Mouse (Mus musculus): ENCODE results near the gene Olfr1249. TPM values are rescaled to one million over a fixed set of nuclear protein-coding genes. Genes with fewer than 3 reads are reported as not detected.
"Not testable (repeated sequence)": the region's sequence is repeated elsewhere in the genome, so short reads cannot be mapped to it uniquely, and the experiment has no call there.

Gene Olfr1249
- polyA plus RNA-seq (2015; fragmentation: Nextera tagmentation; extraction: Ambion mirVana): not detected in 2 replicates

GRCm38 (mm10) chr2:89634883-89635282 lies at the start of gene Olfr1249:
Olfr1249 (minus strand) TSS chr2:89634983.
- H3K4me2 ChIP-seq: no peak within 1 kb of the TSS
- no peak for ATAC-seq (ENCODE audit: low read depth)
- no peak within 1 kb of the TSS for H3K9ac ChIP-seq
- 77% methylated on average over 2 of the region's 2 CpGs for WGBS (ENCODE audit: insufficient replicate concordance)
- no peak within 1 kb of the TSS for H3K27ac ChIP-seq
- no peak within 1 kb of the TSS for H3K4me3 ChIP-seq (replicated peaks)
- H3K4me1 ChIP-seq (replicated peaks): no peaks in the 10 kb centered on the region
- no peaks in the 10 kb centered on the region for H3K9me3 ChIP-seq (replicated peaks)
- H3K27me3 ChIP-seq: no peaks in the 10 kb centered on the region
- DNase-seq: no peak
- no peaks in the 10 kb centered on the region for H3K36me3 ChIP-seq

- DNase-seq (no peak), ATAC-seq (ENCODE audit: low read depth) (no peak)
- Histone ChIP-seq H3K4me3 (replicated peaks) (no peak within 1 kb of the TSS), H3K36me3 (no peaks in the 10 kb centered on the region), H3K9me3 (replicated peaks) (no peaks in the 10 kb centered on the region), H3K4me1 (replicated peaks) (no peaks in the 10 kb centered on the region), H3K27ac (no peak within 1 kb of the TSS), H3K9ac (no peak within 1 kb of the TSS), H3K4me2 (no peak within 1 kb of the TSS), H3K27me3 (no peaks in the 10 kb centered on the region)
Measured at GRCm38 (mm10) chr2:89671836-89672235, 37.1 kb upstream of the Olfr1249 start, which contains the start of gene Olfr1251. Olfr1251 (minus strand) TSS chr2:89671936.

- Histone ChIP-seq H3K4me2 (no peak within 1 kb of the TSS), H3K9me3 (replicated peaks) (no peaks in the 10 kb centered on the region), H3K4me3 (replicated peaks) (no peak within 1 kb of the TSS), H3K36me3 (no peaks in the 10 kb centered on the region), H3K27ac (no peak within 1 kb of the TSS), H3K9ac (no peak within 1 kb of the TSS), H3K4me1 (replicated peaks) (no peaks in the 10 kb centered on the region), H3K27me3 (no peaks in the 10 kb centered on the region)
- ATAC-seq (ENCODE audit: low read depth) (no peak), DNase-seq (no peak)
Measured at GRCm38 (mm10) chr2:89661367-89661766, 26.6 kb upstream of the Olfr1249 start, which contains the start of gene Olfr1250. Olfr1250 (minus strand) TSS chr2:89661467.

GRCm38 (mm10) chr2:89618145-89618544 lies 16.6 kb downstream of the Olfr1249 start, which contains the start of gene Olfr1248:
Olfr1248 (minus strand) TSS chr2:89618245.
- not testable (repeated sequence) for H3K36me3 ChIP-seq; H3K27ac ChIP-seq; H3K9ac ChIP-seq; H3K4me3 ChIP-seq (replicated peaks); H3K4me2 ChIP-seq; H3K9me3 ChIP-seq (replicated peaks); H3K4me1 ChIP-seq (replicated peaks); H3K27me3 ChIP-seq; ATAC-seq (ENCODE audit: low read depth); DNase-seq
- 68% methylated on average over 1 of the region's 1 CpGs for WGBS (ENCODE audit: insufficient replicate concordance)

GRCm38 (mm10) chr2:89614030-89614429 lies 20.8 kb downstream of the Olfr1249 start, which contains the start of gene Olfr1247:
Olfr1247 (minus strand) TSS chr2:89614130.
- no peaks in the 10 kb centered on the region for H3K27me3 ChIP-seq
- H3K36me3 ChIP-seq: no peaks in the 10 kb centered on the region
- DNase-seq (no peak), ATAC-seq (ENCODE audit: low read depth) (no peak)
- no peak within 1 kb of the TSS for H3K4me3 ChIP-seq (replicated peaks)
- H3K4me1 ChIP-seq (replicated peaks): no peaks in the 10 kb centered on the region
- no peaks in the 10 kb centered on the region for H3K9me3 ChIP-seq (replicated peaks)
- H3K4me2 ChIP-seq: no peak within 1 kb of the TSS
- no peak within 1 kb of the TSS for H3K9ac ChIP-seq
- no peak within 1 kb of the TSS for H3K27ac ChIP-seq
- 68% methylated on average over 2 of the region's 2 CpGs for WGBS (ENCODE audit: insufficient replicate concordance)

- Histone ChIP-seq H3K4me3 (replicated peaks) (no peak within 1 kb of the TSS), H3K27ac (no peak within 1 kb of the TSS), H3K4me1 (replicated peaks) (no peaks in the 10 kb centered on the region), H3K27me3 (no peaks in the 10 kb centered on the region), H3K4me2 (no peak within 1 kb of the TSS), H3K9ac (no peak within 1 kb of the TSS), H3K36me3 (no peaks in the 10 kb centered on the region), H3K9me3 (replicated peaks) (no peaks in the 10 kb centered on the region)
- WGBS (ENCODE audit: insufficient replicate concordance): 54% methylated on average over 2 of the region's 2 CpGs
- ATAC-seq (ENCODE audit: low read depth) (no peak), DNase-seq (no peak)
Measured at GRCm38 (mm10) chr2:89593057-89593456, 41.7 kb downstream of the Olfr1249 start, which contains the start of gene Olfr1246. Olfr1246 (minus strand) TSS chr2:89593157.

Other genes with a start within 250 kb of the Olfr1249 start
- not detected in 2 replicates for gene Olfr1238, start 225.3 kb downstream of the Olfr1249 start, polyA plus RNA-seq (2015; fragmentation: Nextera tagmentation; extraction: Ambion mirVana)
- gene Olfr1239, start 214.6 kb downstream of the Olfr1249 start, polyA plus RNA-seq (2015; fragmentation: Nextera tagmentation; extraction: Ambion mirVana): not detected in 2 replicates
- not detected in 2 replicates for gene Olfr1240, start 192.0 kb downstream of the Olfr1249 start, polyA plus RNA-seq (2015; fragmentation: Nextera tagmentation; extraction: Ambion mirVana)
- not detected in 2 replicates for gene Olfr1241, start 147.9 kb downstream of the Olfr1249 start, polyA plus RNA-seq (2015; fragmentation: Nextera tagmentation; extraction: Ambion mirVana)
- not detected in 2 replicates for gene Olfr1242, start 136.6 kb downstream of the Olfr1249 start, polyA plus RNA-seq (2015; fragmentation: Nextera tagmentation; extraction: Ambion mirVana)
- gene Olfr1243, start 103.5 kb downstream of the Olfr1249 start, polyA plus RNA-seq (2015; fragmentation: Nextera tagmentation; extraction: Ambion mirVana): not detected in 2 replicates
- not detected in 2 replicates for gene Olfr1245, start 56.5 kb downstream of the Olfr1249 start, polyA plus RNA-seq (2015; fragmentation: Nextera tagmentation; extraction: Ambion mirVana)
- gene Olfr1246, start 41.8 kb downstream of the Olfr1249 start, polyA plus RNA-seq (2015; fragmentation: Nextera tagmentation; extraction: Ambion mirVana): not detected in 2 replicates
- not detected in 2 replicates for gene Olfr1247, start 20.9 kb downstream of the Olfr1249 start, polyA plus RNA-seq (2015; fragmentation: Nextera tagmentation; extraction: Ambion mirVana)
- gene Olfr1248, start 16.7 kb downstream of the Olfr1249 start, polyA plus RNA-seq (2015; fragmentation: Nextera tagmentation; extraction: Ambion mirVana): not detected in 2 replicates
- not detected in 2 replicates for gene Olfr1250, start 26.5 kb upstream of the Olfr1249 start, polyA plus RNA-seq (2015; fragmentation: Nextera tagmentation; extraction: Ambion mirVana)
- gene Olfr1251, start 37.0 kb upstream of the Olfr1249 start, polyA plus RNA-seq (2015; fragmentation: Nextera tagmentation; extraction: Ambion mirVana): not detected in 2 replicates
- not detected in 2 replicates for gene Olfr1252, start 90.0 kb upstream of the Olfr1249 start, polyA plus RNA-seq (2015; fragmentation: Nextera tagmentation; extraction: Ambion mirVana)
- not detected in 2 replicates for gene Olfr1253, start 122.1 kb upstream of the Olfr1249 start, polyA plus RNA-seq (2015; fragmentation: Nextera tagmentation; extraction: Ambion mirVana)
- gene Olfr1254, start 158.6 kb upstream of the Olfr1249 start, polyA plus RNA-seq (2015; fragmentation: Nextera tagmentation; extraction: Ambion mirVana): not detected in 2 replicates
- not detected in 2 replicates for gene Olfr1255, start 177.1 kb upstream of the Olfr1249 start, polyA plus RNA-seq (2015; fragmentation: Nextera tagmentation; extraction: Ambion mirVana)
- gene Olfr1256, start 206.6 kb upstream of the Olfr1249 start, polyA plus RNA-seq (2015; fragmentation: Nextera tagmentation; extraction: Ambion mirVana): not detected in 2 replicates
- gene Olfr48, start 213.2 kb upstream of the Olfr1249 start, polyA plus RNA-seq (2015; fragmentation: Nextera tagmentation; extraction: Ambion mirVana): not detected in 2 replicates
- not detected in 2 replicates for gene Olfr1257, start 243.5 kb upstream of the Olfr1249 start, polyA plus RNA-seq (2015; fragmentation: Nextera tagmentation; extraction: Ambion mirVana)

Measured in liver, embryonic 13.5 days (tissue).